Comparison of ENCODE assay signal across 18 mouse cellular contexts in genomic region chr19:59054632-59054951, GRCm38 (mm10). TPM values are rescaled to one million over a fixed set of nuclear protein-coding genes. Genes with fewer than 3 reads are reported as not detected.
DNase-seq lines count a peak whose midpoint lies in the region; ATAC-seq lines count a peak whose summit lies in the region.
"Had no signal": no experiment of that assay in that cellular context is flagged by ENCODE, and none has a peak within 500 bp of the region (broad histone marks: within the 10 kb centered on the region; RNA-seq: fewer than 3 reads in every experiment).

No protein-coding gene starts in this region.

- H3K27ac ChIP-seq in heart, embryonic 10.5 days: no peak overlapping the region
- no peak overlapping the region for H3K27ac ChIP-seq in midbrain, embryonic 11.5 days (ENCODE audit: low read depth, low read length)
- H3K27ac ChIP-seq in midbrain, embryonic 16.5 days (ENCODE audit: low read length): no peak overlapping the region
- peak overlapping the region; percentile 93 for H3K27ac ChIP-seq in forebrain, embryonic 15.5 days (replicated peaks)
- H3K27ac ChIP-seq: embryonic facial prominence, embryonic 10.5 days; heart, embryonic 13.5 days; hindbrain, embryonic 14.5 days had no signal

- WGBS in heart, embryonic 10.5 days: 83% methylated on average over 6 of the region's 6 CpGs
- 92% methylated on average over 6 of the region's 6 CpGs for WGBS in midbrain, embryonic 11.5 days
- 57% methylated on average over 6 of the region's 6 CpGs for WGBS in midbrain, embryonic 16.5 days
- 43% methylated on average over 6 of the region's 6 CpGs for WGBS in forebrain, embryonic 15.5 days

- no peak overlapping the region for H3K4me3 ChIP-seq in heart, embryonic 10.5 days
- no peak overlapping the region for H3K4me3 ChIP-seq in midbrain, embryonic 11.5 days (ENCODE audit: low read depth, low read length)
- no peak overlapping the region for H3K4me3 ChIP-seq in midbrain, embryonic 16.5 days (ENCODE audit: low read depth, low read length)
- H3K4me3 ChIP-seq in forebrain, embryonic 15.5 days: no peak overlapping the region
- H3K4me3 ChIP-seq: embryonic facial prominence, embryonic 10.5 days; heart, embryonic 13.5 days had no signal

- no peak overlapping the region for H3K9ac ChIP-seq in midbrain, embryonic 11.5 days (ENCODE audit: low read length)
- H3K9ac ChIP-seq in midbrain, embryonic 16.5 days (ENCODE audit: low read depth, low read length): no peak overlapping the region
- H3K9ac ChIP-seq in forebrain, embryonic 15.5 days (replicated peaks): no peak overlapping the region
- H3K9ac ChIP-seq: heart, embryonic 13.5 days; hindbrain, embryonic 14.5 days had no signal

- no peaks in the 10 kb centered on the region; the same call in 1 of the 2 replicates for H3K27me3 ChIP-seq in heart, embryonic 10.5 days (ENCODE audit: insufficient read depth, poor library complexity, severe bottlenecking)
- H3K27me3 ChIP-seq in midbrain, embryonic 11.5 days (ENCODE audit: control insufficient read depth, insufficient read depth, low read length): no peaks in the 10 kb centered on the region
- H3K27me3 ChIP-seq in midbrain, embryonic 16.5 days (ENCODE audit: control insufficient read depth, insufficient read depth, low read depth, low read length): no peaks in the 10 kb centered on the region
- no peaks in the 10 kb centered on the region for H3K27me3 ChIP-seq in forebrain, embryonic 15.5 days
- H3K27me3 ChIP-seq: CH12.LX, Patski had no signal

- H3K4me2 ChIP-seq in midbrain, embryonic 11.5 days: no peak overlapping the region
- no peak overlapping the region for H3K4me2 ChIP-seq in midbrain, embryonic 16.5 days (ENCODE audit: low read length)
- H3K4me2 ChIP-seq in forebrain, embryonic 15.5 days (replicated peaks): no peak overlapping the region; the same call in 1 of the 2 replicates
- H3K4me2 ChIP-seq: heart, embryonic 13.5 days; hindbrain, embryonic 14.5 days had no signal

- DNase-seq in heart, adult 11 months: peak; percentile 55
- no peak for DNase-seq in heart, embryonic 10.5 days (ENCODE audit: low spot score)
- peak; percentile 35 for DNase-seq in midbrain, embryonic 11.5 days (ENCODE audit: low spot score, missing footprints)
- DNase-seq in urinary bladder, postnatal 36 days (ENCODE audit: low spot score in 2 of 2): no peak
- DNase-seq: adrenal gland, postnatal 25 days; cerebellum, adult 2 months; cerebellum, postnatal 10 days; gastrocnemius, postnatal 14 days; heart, postnatal 36 days; kidney, adult 11 months had no signal

- no peaks in the 10 kb centered on the region for H3K9me3 ChIP-seq in heart, embryonic 10.5 days
- H3K9me3 ChIP-seq in midbrain, embryonic 11.5 days (ENCODE audit: control insufficient read depth, low read length): no peaks in the 10 kb centered on the region
- no peaks in the 10 kb centered on the region for H3K9me3 ChIP-seq in midbrain, embryonic 16.5 days (replicated peaks; ENCODE audit: control insufficient read depth, low read length, poor library complexity, severe bottlenecking)
- H3K9me3 ChIP-seq in forebrain, embryonic 15.5 days: no peaks in the 10 kb centered on the region
- H3K9me3 ChIP-seq: embryonic facial prominence, embryonic 10.5 days; heart, embryonic 13.5 days had no signal

- no peaks in the 10 kb centered on the region for H3K36me3 ChIP-seq in heart, embryonic 10.5 days
- H3K36me3 ChIP-seq in midbrain, embryonic 11.5 days (ENCODE audit: control insufficient read depth, insufficient read depth, low read length): no peaks in the 10 kb centered on the region
- no peaks in the 10 kb centered on the region for H3K36me3 ChIP-seq in midbrain, embryonic 16.5 days (ENCODE audit: control insufficient read depth, insufficient read depth, low read length)
- H3K36me3 ChIP-seq in forebrain, embryonic 15.5 days: no peaks in the 10 kb centered on the region
- H3K36me3 ChIP-seq: embryonic facial prominence, embryonic 10.5 days; heart, embryonic 13.5 days had no signal

- no peak for ATAC-seq in midbrain, embryonic 11.5 days (ENCODE audit: low FRiP score)
- no peak for ATAC-seq in midbrain, embryonic 16.5 days
- peak; percentile 59 for ATAC-seq in forebrain, embryonic 15.5 days (replicated peaks)
- ATAC-seq: activated CD4-positive, CD25-positive, alpha-beta regulatory T cell, adult 4 months; Patski had no signal

- H3K4me1 ChIP-seq in heart, embryonic 10.5 days: no peaks in the 10 kb centered on the region
- H3K4me1 ChIP-seq in midbrain, embryonic 11.5 days (ENCODE audit: control insufficient read depth, insufficient read depth, low read length): peaks cover 2% of the 10 kb centered on the region; the same call in 1 of the 2 replicates
- peaks cover 7% of the 10 kb centered on the region; the same call in 1 of the 2 replicates for H3K4me1 ChIP-seq in midbrain, embryonic 16.5 days (ENCODE audit: control insufficient read depth, insufficient read depth, low read length)
- H3K4me1 ChIP-seq in forebrain, embryonic 15.5 days: peaks cover 52% of the 10 kb centered on the region
- H3K4me1 ChIP-seq: heart, embryonic 13.5 days had no signal

RNA-seq across cellular contexts. Expression of gene Shtn1, which starts 21.3 kb away (rescaled TPM):
- polyA plus RNA-seq in heart, embryonic 10.5 days (2016; fragmentation: Nextera tagmentation; extraction: Ambion mirVana): 0.53 and 0.69 TPM in 2 replicates
- 1.4 and 2.7 TPM in 2 replicates for polyA plus RNA-seq in midbrain, embryonic 11.5 days (2014; fragmentation: Nextera tagmentation; extraction: Ambion mirVana)
- polyA plus RNA-seq in midbrain, embryonic 16.5 days (2015; fragmentation: Nextera tagmentation; extraction: Ambion mirVana): 56.5 and 63.4 TPM in 2 replicates
- 58.6 and 73.1 TPM in 2 replicates for polyA plus RNA-seq in forebrain, embryonic 15.5 days (2015; fragmentation: Nextera tagmentation; extraction: Ambion mirVana)

Comparison
In these comparisons a context has a peak if more than half of its experiments do, and no peak if none do; other contexts are left out.
1. DNase-seq: peak in heart, adult 11 months (single experiment) and midbrain, embryonic 11.5 days (single experiment); none in heart, embryonic 10.5 days (single experiment) and urinary bladder, postnatal 36 days (0 of 2).
2. RNA of gene Shtn1, which starts 21.3 kb away (polyA plus RNA-seq): 58.6 to 73.1 TPM in forebrain, embryonic 15.5 days and 56.5 to 63.4 TPM in midbrain, embryonic 16.5 days; 1.4 to 2.7 TPM in midbrain, embryonic 11.5 days and 0.53 to 0.69 TPM in heart, embryonic 10.5 days; every median in the first group is over 10 times any median in the second.